13 mouse cellular contexts compared by ENCODE assay signal in the genomic region with DNA sequence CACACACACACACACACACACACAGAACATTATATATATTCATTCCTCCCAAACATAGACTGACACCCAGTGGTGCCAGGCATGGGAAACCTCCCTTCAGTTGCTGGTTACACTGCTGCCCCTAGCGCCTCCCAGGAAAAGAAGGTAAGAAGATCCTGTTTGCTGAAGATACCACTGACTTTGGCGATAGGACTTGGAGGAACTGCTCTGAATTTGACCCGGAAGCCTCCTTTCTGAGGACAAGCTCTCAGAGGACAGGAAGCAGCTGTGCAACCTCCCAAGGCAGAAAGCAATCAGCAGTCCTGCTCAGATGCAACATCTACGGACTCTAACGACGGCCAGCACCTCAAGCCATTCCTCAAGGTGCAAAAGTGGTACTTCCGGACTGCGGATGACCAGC.
DNase-seq lines count a peak whose midpoint lies in the region; ATAC-seq lines count a peak whose summit lies in the region.
"Had no signal": no experiment of that assay in that cellular context is flagged by ENCODE, and none has a peak within 500 bp of the region (broad histone marks: within the 10 kb centered on the region; RNA-seq: fewer than 3 reads in every experiment).

No protein-coding gene starts in this region.

- no peak overlapping the region for H3K9ac ChIP-seq in forebrain, embryonic 16.5 days (replicated peaks; ENCODE audit: low read depth, low read length)
- H3K9ac ChIP-seq in forebrain, embryonic 15.5 days (replicated peaks), result no peak overlapping the region
- H3K9ac ChIP-seq: embryonic facial prominence, embryonic 15.5 days; limb, embryonic 15.5 days had no signal

- H3K27ac ChIP-seq in forebrain, embryonic 16.5 days (ENCODE audit: low read length), result no peak overlapping the region
- no peak overlapping the region for H3K27ac ChIP-seq in forebrain, embryonic 15.5 days (replicated peaks)
- H3K27ac ChIP-seq: embryonic facial prominence, embryonic 15.5 days; limb, embryonic 15.5 days had no signal

- peak; percentile 13 for DNase-seq in heart, postnatal 4 days
- DNase-seq in heart, postnatal 25 days (ENCODE audit: low spot score), result no peak
- peak; percentile 9 to 19 for DNase-seq in spleen, postnatal 36 days (ENCODE audit: low spot score in 2 of 2)
- no peak for DNase-seq in spleen, adult 12 weeks (ENCODE audit: low spot score)
- no peak for DNase-seq in layer of hippocampus, adult 8-10 months (ENCODE audit: low spot score in 2 of 2)
- DNase-seq: cerebellum, postnatal 10 days; layer of hippocampus, postnatal 36 days had no signal

- no peaks in the 10 kb centered on the region for H3K36me3 ChIP-seq in forebrain, embryonic 16.5 days (ENCODE audit: control insufficient read depth, insufficient read depth)
- no peaks in the 10 kb centered on the region for H3K36me3 ChIP-seq in forebrain, embryonic 15.5 days
- H3K36me3 ChIP-seq: embryonic facial prominence, embryonic 15.5 days; limb, embryonic 15.5 days had no signal

- WGBS in forebrain, embryonic 16.5 days, result 91% methylated on average over 8 of the region's 8 CpGs
- WGBS in forebrain, embryonic 15.5 days, result 90% methylated on average over 8 of the region's 8 CpGs

- ATAC-seq in monocyte, adult 5-6 weeks (replicated peaks; ENCODE audit: insufficient number of reproducible peaks, low FRiP score, low TSS enrichment, poor library complexity, severe bottlenecking), result peak; percentile 40
- no peak for ATAC-seq in forebrain, embryonic 16.5 days
- no peak for ATAC-seq in forebrain, embryonic 15.5 days (replicated peaks)
- ATAC-seq: inflammation-experienced regulatory T-cells, adult 6 months had no signal

- intact Hi-C loops in heart, postnatal 25 days (cut with DNase I), result no loop called here

- no peak overlapping the region for H3K4me3 ChIP-seq in forebrain, embryonic 16.5 days (replicated peaks; ENCODE audit: low read length)
- no peak overlapping the region for H3K4me3 ChIP-seq in forebrain, embryonic 15.5 days
- H3K4me3 ChIP-seq: embryonic facial prominence, embryonic 15.5 days; limb, embryonic 15.5 days had no signal

- no peaks in the 10 kb centered on the region for H3K9me3 ChIP-seq in forebrain, embryonic 16.5 days (ENCODE audit: control insufficient read depth, low read length)
- H3K9me3 ChIP-seq in forebrain, embryonic 15.5 days, result no peaks in the 10 kb centered on the region
- H3K9me3 ChIP-seq: embryonic facial prominence, embryonic 15.5 days; limb, embryonic 15.5 days had no signal

- H3K4me2 ChIP-seq in forebrain, embryonic 16.5 days (ENCODE audit: low read length), result no peak overlapping the region
- no peak overlapping the region for H3K4me2 ChIP-seq in forebrain, embryonic 15.5 days (replicated peaks)
- H3K4me2 ChIP-seq: embryonic facial prominence, embryonic 15.5 days; limb, embryonic 15.5 days had no signal

- no peaks in the 10 kb centered on the region for H3K4me1 ChIP-seq in forebrain, embryonic 16.5 days (replicated peaks; ENCODE audit: control insufficient read depth, insufficient read depth, low read length)
- H3K4me1 ChIP-seq in forebrain, embryonic 15.5 days, result peaks cover 6% of the 10 kb centered on the region
- H3K4me1 ChIP-seq: embryonic facial prominence, embryonic 15.5 days; limb, embryonic 15.5 days had no signal

- no peaks in the 10 kb centered on the region for H3K27me3 ChIP-seq in forebrain, embryonic 16.5 days (replicated peaks; ENCODE audit: control insufficient read depth, insufficient read depth, low read length)
- H3K27me3 ChIP-seq in forebrain, embryonic 15.5 days, result no peaks in the 10 kb centered on the region
- H3K27me3 ChIP-seq: embryonic facial prominence, embryonic 15.5 days; limb, embryonic 15.5 days had no signal

Comparison
In these comparisons a context has a peak if more than half of its experiments do, and no peak if none do; other contexts are left out.
1. DNase-seq: peak in heart, postnatal 4 days (single experiment) and spleen, postnatal 36 days (2 of 2); none in heart, postnatal 25 days (single experiment), spleen, adult 12 weeks (single experiment) and layer of hippocampus, adult 8-10 months (0 of 2).